Mouse (Mus musculus) embryonic facial prominence, embryonic 11.5 days (tissue): ENCODE measurements around the gene Ano10. TPM values are rescaled to one million over a fixed set of nuclear protein-coding genes. Genes with fewer than 3 reads are reported as not detected.

Experiments used
- ATAC-seq: fragments of 200-750 bp; cut with Nextera tagmentation; replicated peaks from 2 replicates; pipeline ENCODE4 v1.8.0; 2017; ENCODE audit warnings: low read depth; ENCODE audit not compliant: insufficient number of reproducible peaks, low FRiP score, low TSS enrichment
- DNase-seq: peaks from one replicate; pipeline ENCODE4 v3.0.0-alpha.2; 2015; ENCODE audit warnings: low spot score
- H3K27ac ChIP-seq: fragments of 300-500 bp; sonication (generic); replicated peaks from 2 replicates; pipeline ENCODE4 v1.5.1; 2014; ENCODE audit warnings: mild to moderate bottlenecking, low read depth, low read length, control low read depth
- H3K27me3 ChIP-seq: fragments of 300-500 bp; sonication (generic); 2 replicates; pipeline ENCODE4 v1.6.1; 2014; ENCODE audit warnings: mild to moderate bottlenecking, low read length, moderate library complexity, mixed read lengths; ENCODE audit not compliant: control insufficient read depth, insufficient read depth
- H3K36me3 ChIP-seq: fragments of 300-500 bp; sonication (generic); replicated peaks from 2 replicates; pipeline ENCODE4 v1.6.1; 2014; ENCODE audit warnings: low read depth, mild to moderate bottlenecking, low read length, moderate library complexity, mixed read lengths; ENCODE audit not compliant: control insufficient read depth, insufficient read depth
- H3K4me1 ChIP-seq: fragments of 300-500 bp; sonication (generic); 2 replicates; pipeline ENCODE4 v1.6.1; 2014; ENCODE audit warnings: low read length, mixed read lengths; ENCODE audit not compliant: control insufficient read depth, insufficient read depth
- H3K4me2 ChIP-seq: fragments of 300-500 bp; sonication (generic); 2 replicates; pipeline ENCODE4 v1.6.1; 2014; ENCODE audit warnings: low read depth, mild to moderate bottlenecking, control low read depth, low read length, moderate library complexity
- H3K4me3 ChIP-seq: fragments of 300-500 bp; sonication (generic); 2 replicates; pipeline ENCODE4 v1.5.1; 2014; ENCODE audit warnings: low read depth, low read length, control low read depth
- H3K9ac ChIP-seq: fragments of 300-500 bp; sonication (generic); replicated peaks from 2 replicates; pipeline ENCODE4 v1.6.1; 2014; ENCODE audit warnings: mild to moderate bottlenecking, control low read depth, low read length
- H3K9me3 ChIP-seq: fragments of 300-500 bp; sonication (generic); replicated peaks from 2 replicates; pipeline ENCODE4 v1.6.1; 2016; ENCODE audit warnings: mild to moderate bottlenecking, low read length, inconsistent platforms, mixed read lengths; ENCODE audit not compliant: control insufficient read depth
- WGBS: fragments of 180-500 bp; shearing (Covaris S2); extraction: QIAGEN DNeasy Blood & Tissue Kit; methylation state at CpG from one replicate; pipeline ENCODE4 v1.1.7; 2014; 5-methylcytosine and 5-hydroxymethylcytosine counted together
- polyA plus RNA-seq: library from polyadenylated mRNA; unstranded; fragments of >200 nt; fragmentation: Nextera tagmentation; extraction: Ambion mirVana; gene quantifications from 2 replicates; pipeline ENCODE4 v1.2.1, GENCODE M21; 2014

Gene Ano10
- polyA plus RNA-seq, 1 experiment from 2014 or later, result 35.2 TPM

GRCm38 (mm10) chr9:122273879-122274278, 20.3 kb downstream of the Ano10 start:
- no peaks in the 10 kb centered on the region for H3K9me3 ChIP-seq
- no peaks in the 10 kb centered on the region for H3K27me3 ChIP-seq
- H3K4me1 ChIP-seq, result no peaks in the 10 kb centered on the region
- H3K27ac ChIP-seq, result no peak overlapping the region
- no peak overlapping the region for H3K4me2 ChIP-seq
- no peaks in the 10 kb centered on the region for H3K36me3 ChIP-seq
- H3K4me3 ChIP-seq, result no peak overlapping the region
- ATAC-seq (no peak), DNase-seq (no peak)
- H3K9ac ChIP-seq, result no peak overlapping the region
- 88% methylated on average over 4 of the region's 4 CpGs for WGBS

GRCm38 (mm10) chr9:122271866-122272265, 22.4 kb downstream of the Ano10 start:
- no peaks in the 10 kb centered on the region for H3K9me3 ChIP-seq
- H3K27me3 ChIP-seq, result no peaks in the 10 kb centered on the region
- 77% methylated on average over 4 of the region's 4 CpGs for WGBS
- DNase-seq, result no peak
- no peak for ATAC-seq
- no peak overlapping the region for H3K27ac ChIP-seq
- H3K4me3 ChIP-seq, result no peak overlapping the region
- H3K4me1 ChIP-seq, result no peaks in the 10 kb centered on the region
- H3K9ac ChIP-seq, result no peak overlapping the region
- no peaks in the 10 kb centered on the region for H3K36me3 ChIP-seq
- no peak overlapping the region for H3K4me2 ChIP-seq

GRCm38 (mm10) chr9:122271318-122271717, 22.9 kb downstream of the Ano10 start:
- WGBS, result 85% methylated on average over 3 of the region's 3 CpGs

GRCm38 (mm10) chr9:122270913-122271312, 23.3 kb downstream of the Ano10 start:
- no peaks in the 10 kb centered on the region for H3K27me3 ChIP-seq
- DNase-seq (no peak), ATAC-seq (no peak)
- H3K9ac ChIP-seq, result no peak overlapping the region
- WGBS, result 89% methylated on average over 10 of the region's 10 CpGs
- no peaks in the 10 kb centered on the region for H3K9me3 ChIP-seq
- H3K36me3 ChIP-seq, result no peaks in the 10 kb centered on the region
- no peak overlapping the region for H3K4me2 ChIP-seq
- H3K4me3 ChIP-seq, result no peak overlapping the region
- no peaks in the 10 kb centered on the region for H3K4me1 ChIP-seq
- no peak overlapping the region for H3K27ac ChIP-seq

More at GRCm38 (mm10) chr9:122271318-122271717, 22.9 kb downstream of the Ano10 start:
- no peak for DNase-seq
- no peak overlapping the region for H3K9ac ChIP-seq
- no peaks in the 10 kb centered on the region for H3K9me3 ChIP-seq
- no peak overlapping the region for H3K4me2 ChIP-seq
- no peaks in the 10 kb centered on the region for H3K36me3 ChIP-seq
- no peaks in the 10 kb centered on the region for H3K27me3 ChIP-seq
- H3K4me3 ChIP-seq, result no peak overlapping the region
- H3K4me1 ChIP-seq, result no peaks in the 10 kb centered on the region
- H3K27ac ChIP-seq, result no peak overlapping the region
- ATAC-seq, result no peak

- H3K36me3 ChIP-seq, result no peaks in the 10 kb centered on the region
- no peaks in the 10 kb centered on the region for H3K27me3 ChIP-seq
- no peaks in the 10 kb centered on the region for H3K4me1 ChIP-seq
- 85% methylated on average over 3 of the region's 3 CpGs for WGBS
- no peak overlapping the region for H3K4me3 ChIP-seq
- H3K9ac ChIP-seq, result no peak overlapping the region
- H3K27ac ChIP-seq, result no peak overlapping the region
- no peak for DNase-seq
- no peak overlapping the region for H3K4me2 ChIP-seq
- no peaks in the 10 kb centered on the region for H3K9me3 ChIP-seq
- ATAC-seq, result no peak
These were observed 24.8 kb downstream of the Ano10 start for GRCm38 (mm10) chr9:122269256-122270041.

- Histone ChIP-seq H3K27me3 (no peaks in the 10 kb centered on the region), H3K4me1 (no peaks in the 10 kb centered on the region), H3K9me3 (no peaks in the 10 kb centered on the region), H3K36me3 (0 out of 2 replicates have a peak, but pooled peaks cover 3% of the 10 kb centered on the region), H3K9ac (no peak overlapping the region), H3K4me2 (no peak overlapping the region), H3K27ac (no peak overlapping the region), H3K4me3 (no peak overlapping the region)
- no peak for DNase-seq
- 84% methylated on average over 10 of the region's 10 CpGs for WGBS
- no peak for ATAC-seq
These were observed 28.6 kb downstream of the Ano10 start for GRCm38 (mm10) chr9:122265526-122266210.

- ATAC-seq (no peak), DNase-seq (no peak)
- Histone ChIP-seq H3K9me3 (no peaks in the 10 kb centered on the region), H3K9ac (no peak overlapping the region), H3K27me3 (no peaks in the 10 kb centered on the region), H3K4me1 (no peaks in the 10 kb centered on the region), H3K27ac (no peak overlapping the region), H3K36me3 (0 out of 2 replicates have a peak, but pooled peaks cover 3% of the 10 kb centered on the region), H3K4me2 (no peak overlapping the region), H3K4me3 (no peak overlapping the region)
These were observed 31.1 kb downstream of the Ano10 start for GRCm38 (mm10) chr9:122263140-122263539.

- H3K4me3 ChIP-seq, result no peak overlapping the region
- no peak overlapping the region for H3K27ac ChIP-seq
- WGBS, result 92% methylated on average over 3 of the region's 3 CpGs
- ATAC-seq, result no peak
- no peak overlapping the region for H3K9ac ChIP-seq
- H3K4me2 ChIP-seq, result no peak overlapping the region
- no peaks in the 10 kb centered on the region for H3K36me3 ChIP-seq
- DNase-seq, result no peak
- H3K9me3 ChIP-seq, result no peaks in the 10 kb centered on the region
- no peaks in the 10 kb centered on the region for H3K4me1 ChIP-seq
- no peaks in the 10 kb centered on the region for H3K27me3 ChIP-seq
These were observed 39.8 kb downstream of the Ano10 start for GRCm38 (mm10) chr9:122254386-122254785.
